Mouse (Mus musculus): ENCODE results near the gene Prss22. TPM values are rescaled to one million over a fixed set of nuclear protein-coding genes. Genes with fewer than 3 reads are reported as not detected.

Gene Prss22
- polyA plus RNA-seq, 1 experiment: 1.0 TPM

DNA sequence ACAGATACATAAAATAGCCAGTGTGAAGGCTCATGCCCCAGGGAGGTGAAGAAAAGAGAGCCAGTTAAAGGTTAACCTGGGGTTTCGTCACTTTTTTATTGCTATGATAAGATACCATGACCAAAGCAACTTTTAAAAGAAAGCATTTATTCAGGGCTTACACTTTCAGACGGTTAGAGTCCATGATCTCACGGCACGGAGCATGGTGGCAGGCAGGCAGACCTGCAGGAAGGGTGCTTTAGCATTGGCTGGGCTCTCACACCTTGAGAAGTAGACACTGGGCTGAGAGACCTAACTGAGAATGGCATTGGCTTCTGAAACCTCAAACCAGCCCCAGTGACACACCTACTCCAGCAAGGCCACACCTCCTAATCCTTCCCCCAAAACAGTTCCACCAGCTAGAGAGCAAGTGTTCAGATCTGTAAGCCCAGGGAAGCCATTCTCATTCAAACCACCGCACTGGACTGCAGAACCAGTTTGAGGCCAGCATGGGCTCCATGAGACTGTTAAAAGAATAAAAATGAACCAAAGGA is 16.6 kb upstream of the Prss22 start:
- TF ChIP-seq POLR2A (IDR thresholded peaks at IDR 0.05; ENCODE audit: control insufficient read depth, extremely low read depth, insufficient read depth, low read length, poor library complexity) (no peak), CTCF (IDR thresholded peaks at IDR 0.05; ENCODE audit: borderline replicate concordance, control insufficient read depth, extremely low read depth, insufficient read depth, low read length, poor library complexity) (no peak)
- no peak overlapping the region for H3K27ac ChIP-seq (ENCODE audit: control insufficient read depth, insufficient read depth, low read length)
- no peaks in the 10 kb centered on the region for H3K4me1 ChIP-seq (replicated peaks; ENCODE audit: control insufficient read depth, insufficient read depth, low read length)
- DNase-seq: no peak
- H3K4me3 ChIP-seq (ENCODE audit: control insufficient read depth, insufficient read depth, low read length): no peak overlapping the region
- no peaks in the 10 kb centered on the region for H3K36me3 ChIP-seq (ENCODE audit: control insufficient read depth, insufficient read depth, low read length)
- H3K27me3 ChIP-seq (ENCODE audit: control insufficient read depth, insufficient read depth, low read length): no peaks in the 10 kb centered on the region
- 94% methylated on average over 5 of the region's 5 CpGs for WGBS

DNA sequence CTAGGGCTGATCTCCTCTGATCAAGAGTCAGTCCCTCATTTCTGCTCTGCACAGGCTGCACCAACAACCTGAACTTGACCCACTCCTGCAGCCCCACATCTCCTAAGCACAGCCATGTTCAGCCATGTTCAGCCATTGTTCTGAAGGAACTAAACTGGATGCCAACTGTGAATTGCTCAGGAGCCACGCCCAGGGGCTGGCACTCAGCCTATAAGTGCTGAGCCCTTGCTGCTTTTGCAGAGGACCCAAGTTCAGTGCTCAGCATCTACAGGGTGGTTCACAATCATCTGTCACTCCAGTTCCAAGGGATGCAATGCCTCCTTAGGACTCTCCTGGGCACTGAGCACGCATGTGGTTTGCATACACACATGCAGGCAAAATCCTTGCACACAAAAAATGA is 15.0 kb upstream of the Prss22 start:
- Histone ChIP-seq H3K27me3 (ENCODE audit: control insufficient read depth, insufficient read depth, low read length) (no peaks in the 10 kb centered on the region), H3K4me1 (replicated peaks; ENCODE audit: control insufficient read depth, insufficient read depth, low read length) (peaks cover under 1% of the 10 kb centered on the region; the same call in 1 of the 2 replicates), H3K27ac (ENCODE audit: control insufficient read depth, insufficient read depth, low read length) (no peak overlapping the region), H3K4me3 (ENCODE audit: control insufficient read depth, insufficient read depth, low read length) (no peak overlapping the region), H3K36me3 (ENCODE audit: control insufficient read depth, insufficient read depth, low read length) (no peaks in the 10 kb centered on the region)
- 94% methylated on average over 2 of the region's 2 CpGs for WGBS
- no peak for DNase-seq
- TF ChIP-seq POLR2A (IDR thresholded peaks at IDR 0.05; ENCODE audit: control insufficient read depth, extremely low read depth, insufficient read depth, low read length, poor library complexity) (no peak), CTCF (IDR thresholded peaks at IDR 0.05; ENCODE audit: borderline replicate concordance, control insufficient read depth, extremely low read depth, insufficient read depth, low read length, poor library complexity) (no peak)

DNA sequence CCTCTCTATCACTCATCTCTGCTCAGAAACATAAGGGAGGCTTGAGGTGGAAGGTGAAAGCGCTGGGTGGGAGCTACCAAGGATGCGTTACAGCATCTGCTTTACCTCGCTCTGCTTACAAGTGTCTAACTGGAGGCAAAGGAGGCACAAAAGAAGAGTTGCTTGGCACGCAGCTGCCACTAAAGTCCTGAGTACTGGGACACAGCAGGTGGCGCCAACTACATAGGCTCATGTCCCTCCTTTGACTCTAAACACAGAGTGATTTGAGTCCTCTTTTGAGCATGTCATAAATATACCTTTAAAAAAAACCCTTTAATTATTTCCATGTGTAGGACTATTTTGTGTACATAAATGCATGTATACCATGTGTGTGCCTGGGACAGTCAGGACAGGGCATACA is 11.7 kb upstream of the Prss22 start:
- 74% methylated on average over 5 of the region's 5 CpGs for WGBS
- Histone ChIP-seq H3K27me3 (ENCODE audit: control insufficient read depth, insufficient read depth, low read length) (no peaks in the 10 kb centered on the region), H3K4me3 (ENCODE audit: control insufficient read depth, insufficient read depth, low read length) (no peak overlapping the region), H3K36me3 (ENCODE audit: control insufficient read depth, insufficient read depth, low read length) (no peaks in the 10 kb centered on the region), H3K4me1 (replicated peaks; ENCODE audit: control insufficient read depth, insufficient read depth, low read length) (peaks cover 5% of the 10 kb centered on the region), H3K27ac (ENCODE audit: control insufficient read depth, insufficient read depth, low read length) (no peak overlapping the region)
- no peak for TF ChIP-seq CTCF (IDR thresholded peaks at IDR 0.05; ENCODE audit: borderline replicate concordance, control insufficient read depth, extremely low read depth, insufficient read depth, low read length, poor library complexity)
- no peak for TF ChIP-seq POLR2A (IDR thresholded peaks at IDR 0.05; ENCODE audit: control insufficient read depth, extremely low read depth, insufficient read depth, low read length, poor library complexity)
- no peak for DNase-seq

DNA sequence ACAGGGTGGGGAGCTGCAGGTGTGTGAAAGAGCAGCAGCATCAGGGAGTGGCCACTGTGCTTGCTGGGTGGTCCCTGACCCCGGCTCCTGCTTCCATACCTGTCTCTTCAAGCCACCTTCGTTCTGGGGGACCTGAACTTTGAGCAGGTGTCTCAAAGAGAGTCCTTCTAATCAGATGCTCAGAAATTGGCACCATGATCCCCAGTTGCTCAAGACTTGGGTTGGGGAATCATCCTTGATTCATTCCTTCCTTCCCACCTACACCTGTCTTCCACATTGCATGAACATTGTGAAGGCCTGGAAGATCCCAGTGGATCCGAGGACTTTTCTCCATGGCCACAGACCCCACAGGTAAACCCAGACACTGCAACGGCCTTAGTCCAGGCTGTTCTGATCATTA is 10.2 kb upstream of the Prss22 start:
- no peak overlapping the region for H3K27ac ChIP-seq (ENCODE audit: control insufficient read depth, insufficient read depth, low read length)
- no peak overlapping the region for H3K4me3 ChIP-seq (ENCODE audit: control insufficient read depth, insufficient read depth, low read length)
- 90% methylated on average over 4 of the region's 4 CpGs for WGBS
- TF ChIP-seq POLR2A (IDR thresholded peaks at IDR 0.05; ENCODE audit: control insufficient read depth, extremely low read depth, insufficient read depth, low read length, poor library complexity): no peak
- TF ChIP-seq CTCF (IDR thresholded peaks at IDR 0.05; ENCODE audit: borderline replicate concordance, control insufficient read depth, extremely low read depth, insufficient read depth, low read length, poor library complexity): no peak
- no peaks in the 10 kb centered on the region for H3K36me3 ChIP-seq (ENCODE audit: control insufficient read depth, insufficient read depth, low read length)
- DNase-seq: no peak
- no peaks in the 10 kb centered on the region for H3K27me3 ChIP-seq (ENCODE audit: control insufficient read depth, insufficient read depth, low read length)
- H3K4me1 ChIP-seq (replicated peaks; ENCODE audit: control insufficient read depth, insufficient read depth, low read length): peaks cover 5% of the 10 kb centered on the region

DNA sequence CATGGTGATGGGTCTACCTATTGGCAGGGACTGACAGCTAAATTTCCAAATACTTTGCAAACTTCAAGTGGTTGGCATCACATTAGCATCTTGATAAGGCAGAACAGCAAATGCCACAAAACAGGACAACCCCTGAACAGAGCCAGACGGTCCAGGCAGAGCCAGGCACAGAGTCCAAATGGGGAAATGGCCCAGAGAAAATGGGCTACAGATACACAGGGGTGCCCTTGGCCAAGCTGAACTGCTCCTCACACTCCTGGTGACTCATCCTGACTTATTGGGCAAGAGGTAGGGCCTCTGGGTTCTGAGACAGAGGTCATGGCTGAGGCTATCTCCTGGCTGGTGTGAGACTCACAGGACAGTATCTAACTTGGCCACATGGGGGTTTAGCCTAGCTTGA is 9.5 kb upstream of the Prss22 start:
- Histone ChIP-seq H3K4me3 (ENCODE audit: control insufficient read depth, insufficient read depth, low read length) (no peak overlapping the region), H3K27ac (ENCODE audit: control insufficient read depth, insufficient read depth, low read length) (no peak overlapping the region), H3K27me3 (ENCODE audit: control insufficient read depth, insufficient read depth, low read length) (no peaks in the 10 kb centered on the region), H3K4me1 (replicated peaks; ENCODE audit: control insufficient read depth, insufficient read depth, low read length) (peaks cover 5% of the 10 kb centered on the region), H3K36me3 (ENCODE audit: control insufficient read depth, insufficient read depth, low read length) (no peaks in the 10 kb centered on the region)
- TF ChIP-seq CTCF (IDR thresholded peaks at IDR 0.05; ENCODE audit: borderline replicate concordance, control insufficient read depth, extremely low read depth, insufficient read depth, low read length, poor library complexity): no peak
- no peak for DNase-seq
- WGBS: 85% methylated on average over 1 of the region's 1 CpGs

DNA sequence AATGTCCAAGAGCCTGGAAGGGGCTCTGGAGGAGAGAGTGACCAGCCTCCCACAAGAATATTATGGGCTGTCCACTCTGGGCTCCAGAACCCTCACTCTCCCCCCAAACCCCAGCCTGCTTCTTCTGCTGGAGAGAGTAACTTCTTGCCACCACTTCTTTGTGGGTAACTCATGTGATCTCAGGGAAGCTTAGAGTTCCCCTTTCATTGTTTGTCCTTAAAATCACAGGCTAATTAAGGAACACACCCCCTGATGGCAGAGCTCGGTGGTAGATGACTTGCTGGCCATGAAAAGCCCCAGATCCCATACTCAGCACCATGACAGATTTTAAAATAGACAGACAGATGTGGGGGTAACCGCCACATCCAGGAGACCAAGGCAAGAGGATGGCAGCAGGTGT is 9.0 kb upstream of the Prss22 start:
- TF ChIP-seq POLR2A (IDR thresholded peaks at IDR 0.05; ENCODE audit: control insufficient read depth, extremely low read depth, insufficient read depth, low read length, poor library complexity) (no peak), CTCF (IDR thresholded peaks at IDR 0.05; ENCODE audit: borderline replicate concordance, control insufficient read depth, extremely low read depth, insufficient read depth, low read length, poor library complexity) (no peak)
- no peak overlapping the region for H3K27ac ChIP-seq (ENCODE audit: control insufficient read depth, insufficient read depth, low read length)
- 14% methylated on average over 2 of the region's 2 CpGs for WGBS

DNA sequence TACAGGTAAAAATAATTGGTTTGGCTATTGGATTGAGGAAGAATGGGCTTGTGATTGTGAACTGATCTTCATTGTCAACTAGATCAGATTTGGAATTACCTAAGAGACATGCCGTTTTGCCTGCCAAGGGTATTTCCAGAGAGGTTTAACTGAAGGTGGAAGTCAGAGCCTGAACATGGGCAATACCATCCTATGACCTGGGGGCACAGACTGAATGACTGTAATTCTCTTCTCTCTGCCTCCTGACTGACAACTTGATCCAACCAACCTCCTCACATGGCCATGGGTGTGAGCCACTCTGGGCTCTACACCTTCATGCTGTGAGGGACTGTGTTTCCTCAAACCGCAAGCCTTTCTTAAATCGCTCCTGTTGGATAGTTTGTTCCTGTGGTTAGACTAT is 7.1 kb upstream of the Prss22 start:
- peaks cover 5% of the 10 kb centered on the region for H3K4me1 ChIP-seq (replicated peaks; ENCODE audit: control insufficient read depth, insufficient read depth, low read length)
- no peaks in the 10 kb centered on the region for H3K27me3 ChIP-seq (ENCODE audit: control insufficient read depth, insufficient read depth, low read length)
- TF ChIP-seq POLR2A (IDR thresholded peaks at IDR 0.05; ENCODE audit: control insufficient read depth, extremely low read depth, insufficient read depth, low read length, poor library complexity): no peak
- TF ChIP-seq CTCF (IDR thresholded peaks at IDR 0.05; ENCODE audit: borderline replicate concordance, control insufficient read depth, extremely low read depth, insufficient read depth, low read length, poor library complexity): no peak
- DNase-seq: no peak
- WGBS: 96% methylated on average over 3 of the region's 3 CpGs
- no peak overlapping the region for H3K4me3 ChIP-seq (ENCODE audit: control insufficient read depth, insufficient read depth, low read length)
- H3K36me3 ChIP-seq (ENCODE audit: control insufficient read depth, insufficient read depth, low read length): no peaks in the 10 kb centered on the region
- no peak overlapping the region for H3K27ac ChIP-seq (ENCODE audit: control insufficient read depth, insufficient read depth, low read length)

More for the DNA sequence above, 9.0 kb upstream of the Prss22 start:
- no peak for DNase-seq
- Histone ChIP-seq H3K4me1 (replicated peaks; ENCODE audit: control insufficient read depth, insufficient read depth, low read length) (peaks cover 5% of the 10 kb centered on the region), H3K36me3 (ENCODE audit: control insufficient read depth, insufficient read depth, low read length) (no peaks in the 10 kb centered on the region), H3K27me3 (ENCODE audit: control insufficient read depth, insufficient read depth, low read length) (no peaks in the 10 kb centered on the region), H3K4me3 (ENCODE audit: control insufficient read depth, insufficient read depth, low read length) (no peak overlapping the region)

Data from thymus, adult 2 months (tissue).